Mouse (Mus musculus) C2C12 (cell line): Measurements from ENCODE around the gene Tbx1. TPM values are rescaled to one million over a fixed set of nuclear protein-coding genes. Genes with fewer than 3 reads are reported as not detected.

Source experiments
- H3K27me3 ChIP-seq: one replicate; pipeline ENCODE4 v1.6.1; 2011; ENCODE audit not compliant: control insufficient read depth, insufficient read depth, insufficient read length
- H3K36me3 ChIP-seq: one replicate; pipeline ENCODE4 v1.6.1; 2011; ENCODE audit not compliant: control insufficient read depth, insufficient read depth
- H3K4me3 ChIP-seq: one replicate; pipeline ENCODE4 v1.5.1; 2011; ENCODE audit warnings: mild to moderate bottlenecking, control low read depth; ENCODE audit not compliant: poor library complexity, insufficient read depth, severe bottlenecking
- H3K79me2 ChIP-seq: one replicate; pipeline ENCODE4 v1.6.1; 2011; ENCODE audit not compliant: control insufficient read depth, insufficient read depth
- H3K79me3 ChIP-seq: one replicate; pipeline ENCODE4 v1.6.1; 2011; ENCODE audit warnings: low read depth, control low read depth
- H3ac ChIP-seq: one replicate; pipeline ENCODE3; 2011; ENCODE audit warnings: low read depth; ENCODE audit not compliant: control insufficient read depth, insufficient read length
- CEBPB ChIP-seq: IDR thresholded peaks from one replicate; pipeline ENCODE4 v1.6.1; 2011; ENCODE audit warnings: low read depth, mild to moderate bottlenecking, control low read depth, moderate library complexity
- CTCF ChIP-seq: IDR thresholded peaks from one replicate; pipeline ENCODE4 v1.5.1; 2011; ENCODE audit not compliant: control insufficient read depth, insufficient read depth, insufficient read length
- FOSL1 ChIP-seq: IDR thresholded peaks from one replicate; pipeline ENCODE4 v1.8.0; 2011; ENCODE audit warnings: mild to moderate bottlenecking, low read length; ENCODE audit not compliant: poor library complexity, insufficient read depth, severe bottlenecking
- MAX ChIP-seq: IDR thresholded peaks from one replicate; pipeline ENCODE4 v1.6.1; 2011; ENCODE audit warnings: mild to moderate bottlenecking, control low read depth
- MYOD1 ChIP-seq: IDR thresholded peaks from one replicate; pipeline ENCODE4 v1.6.1; 2011; ENCODE audit warnings: low read depth; ENCODE audit not compliant: control insufficient read depth, insufficient read length
- MYOG ChIP-seq: IDR thresholded peaks from one replicate; pipeline ENCODE4 v1.6.1; 2011; ENCODE audit not compliant: control insufficient read depth, insufficient read length; ENCODE audit errors: extremely low read depth
- USF1 ChIP-seq: IDR thresholded peaks from one replicate; pipeline ENCODE4 v1.6.1; 2011; ENCODE audit warnings: low read depth, mild to moderate bottlenecking, control low read depth, moderate library complexity
- polyA plus RNA-seq: library from polyadenylated mRNA; unstranded; fragments of >200 nt; fragmentation: generic; extraction: Trizol; gene quantifications from one replicate; pipeline ENCODE4 v1.2.1, GENCODE M21; 2012; ENCODE audit warnings: missing spikeins

Tbx1 gene
- polyA plus RNA-seq, 1 experiment: 12.1 TPM

DNA sequence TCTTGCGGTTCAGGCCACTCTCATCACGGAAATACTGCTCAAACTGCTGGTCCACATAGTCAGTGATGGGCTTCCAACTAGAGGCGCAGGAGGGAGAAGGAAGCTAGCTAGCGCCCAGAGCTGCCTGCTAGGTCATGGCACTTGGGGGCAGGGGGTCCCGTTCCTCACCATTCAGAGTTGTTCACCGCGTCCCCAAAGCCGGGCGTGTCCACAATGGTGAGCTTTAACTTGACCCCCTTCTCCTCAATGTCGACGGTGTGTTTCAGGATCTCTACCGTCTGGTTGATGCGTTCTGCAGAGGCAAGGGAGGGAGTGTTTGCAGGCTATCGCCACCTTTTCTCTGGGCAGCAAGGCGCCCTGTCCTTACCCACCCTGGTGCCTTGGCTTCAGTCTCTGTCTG is 34.2 kb upstream of the Tbx1 start:
- TF ChIP-seq FOSL1 (no peak), MYOG (no peak), MYOD1 (no peak), USF1 (no peak), CTCF (no peak), MAX (no peak), CEBPB (no peak)
- H3K4me3 ChIP-seq: no peak overlapping the region
- no peak overlapping the region for H3ac ChIP-seq
- no peaks in the 10 kb centered on the region for H3K27me3 ChIP-seq
- peaks cover 34% of the 10 kb centered on the region for H3K36me3 ChIP-seq
- H3K79me3 ChIP-seq: no peaks in the 10 kb centered on the region
- H3K79me2 ChIP-seq: peaks cover 19% of the 10 kb centered on the region

DNA sequence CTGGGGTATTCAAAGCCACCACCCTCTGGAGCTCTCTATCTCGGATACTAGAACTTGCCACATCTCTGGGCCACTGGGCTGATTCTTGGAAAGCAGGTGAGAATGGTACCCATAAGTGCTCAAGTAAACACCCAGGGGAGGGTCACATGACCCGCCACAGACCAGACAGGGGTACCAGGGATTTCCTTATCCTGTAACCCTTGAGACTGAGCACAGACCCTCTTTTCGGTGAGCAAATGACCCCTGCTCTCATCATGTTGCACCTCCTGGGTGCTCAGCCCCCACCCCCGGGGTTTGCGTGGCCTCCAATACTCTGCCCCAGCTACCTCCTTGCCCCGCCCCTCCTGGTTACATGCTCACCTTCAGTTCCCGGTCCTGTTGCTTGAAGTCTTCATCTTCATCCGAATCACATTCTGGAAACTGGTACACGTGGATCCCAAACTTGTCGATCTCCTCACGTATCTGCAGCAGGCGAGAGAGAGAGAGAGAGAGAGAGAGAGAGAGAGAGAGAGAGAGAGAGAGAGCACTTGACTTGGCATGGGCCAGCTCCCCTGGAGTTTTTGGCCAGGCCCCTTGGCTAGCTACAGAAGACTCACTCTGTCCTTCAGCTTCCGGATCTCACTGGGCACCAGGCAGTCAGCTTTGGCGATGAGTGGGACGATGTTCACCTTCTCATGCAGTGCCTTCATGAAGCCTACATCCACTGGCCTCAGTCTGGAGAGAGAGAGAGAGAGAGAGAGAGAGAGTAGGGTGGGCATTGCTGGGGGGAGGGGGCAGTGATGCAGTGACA is 33.5 kb upstream of the Tbx1 start:
- Histone ChIP-seq H3K27me3 (no peaks in the 10 kb centered on the region), H3K4me3 (no peak overlapping the region), H3K36me3 (peaks cover 34% of the 10 kb centered on the region), H3K79me3 (no peaks in the 10 kb centered on the region), H3ac (no peak overlapping the region), H3K79me2 (peaks cover 19% of the 10 kb centered on the region)
- TF ChIP-seq MAX (no peak), CTCF (no peak), MYOD1 (no peak), FOSL1 (no peak), MYOG (no peak), CEBPB (no peak), USF1 (no peak)

DNA sequence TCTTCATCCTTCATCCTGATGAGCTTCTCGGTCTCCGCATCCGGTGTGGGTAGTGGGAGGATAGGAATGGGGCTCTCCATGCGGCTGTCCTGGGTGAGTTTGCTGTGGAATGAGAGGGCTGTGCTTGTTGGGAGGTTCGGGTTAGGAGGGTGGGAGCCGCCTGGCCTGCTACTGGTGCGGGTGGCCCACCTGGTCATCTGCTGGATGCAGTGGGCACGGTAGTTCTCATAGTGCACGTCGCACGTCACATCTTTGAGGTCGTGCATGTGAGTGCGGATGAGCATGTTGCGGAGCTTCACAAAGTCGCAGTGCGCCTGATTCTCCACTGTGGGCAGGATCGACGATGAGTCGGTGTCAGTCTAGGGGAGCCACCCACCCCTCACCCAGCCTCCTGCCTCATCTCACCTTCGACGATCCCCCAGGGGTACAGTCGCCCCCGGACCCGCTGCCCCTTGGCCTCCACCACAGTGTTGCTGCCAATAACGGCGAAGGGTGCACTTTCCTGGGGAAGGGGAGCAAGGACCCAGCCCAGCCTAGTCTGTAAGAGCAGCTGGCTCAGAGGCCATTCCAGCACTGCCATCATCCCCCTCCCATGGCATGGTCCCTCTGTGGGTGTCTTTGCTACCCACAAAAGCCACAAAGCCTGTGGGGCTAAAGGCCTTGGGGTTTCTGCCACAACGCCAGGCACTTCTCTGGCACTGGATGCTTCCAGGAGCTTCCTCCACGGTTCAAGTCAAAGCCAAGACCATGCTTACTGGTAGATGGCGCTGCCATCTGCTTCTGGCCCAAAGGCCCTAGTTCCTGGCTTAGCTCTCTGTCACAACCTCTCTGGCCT is 32.7 kb upstream of the Tbx1 start:
- TF ChIP-seq CEBPB (no peak), MYOD1 (no peak)
- Histone ChIP-seq H3K36me3 (peaks cover 34% of the 10 kb centered on the region), H3K79me2 (peaks cover 16% of the 10 kb centered on the region), H3K27me3 (no peaks in the 10 kb centered on the region), H3K4me3 (no peak overlapping the region), H3K79me3 (no peaks in the 10 kb centered on the region), H3ac (no peak overlapping the region)

DNA sequence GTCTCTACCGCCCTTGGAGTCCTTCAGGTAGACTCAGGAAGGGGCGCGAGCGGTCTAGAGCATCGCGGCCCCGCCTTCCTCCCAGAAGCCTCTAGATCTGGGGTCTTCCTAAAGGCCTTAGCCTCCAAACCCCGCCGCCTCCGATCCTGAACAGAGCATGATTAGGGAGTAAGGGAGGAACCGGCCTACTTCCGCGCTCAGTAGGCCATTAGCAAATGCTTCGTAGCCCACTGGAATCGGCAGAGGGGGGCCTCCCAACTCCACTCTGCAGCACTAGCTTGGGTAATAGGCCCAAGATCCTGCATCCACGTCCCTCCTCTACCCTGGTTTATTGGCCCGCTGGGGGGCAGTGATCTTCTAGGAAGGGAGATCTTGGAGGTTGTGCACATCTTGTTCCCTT is 31.5 kb upstream of the Tbx1 start, which contains the start of gene Gp1bb:
Gene Gp1bb (minus strand): TSS at position 385 of the 400 bp plus-strand sequence.
- H3K79me2 ChIP-seq: peaks cover 5% of the 10 kb centered on the region
- no peaks in the 10 kb centered on the region for H3K27me3 ChIP-seq
- TF ChIP-seq FOSL1: no peak
- TF ChIP-seq USF1: no peak
- no peak for TF ChIP-seq CEBPB
- H3ac ChIP-seq: no peak within 1 kb of the TSS
- peaks cover 34% of the 10 kb centered on the region for H3K36me3 ChIP-seq
- no peaks in the 10 kb centered on the region for H3K79me3 ChIP-seq
- H3K4me3 ChIP-seq: no peak within 1 kb of the TSS

DNA sequence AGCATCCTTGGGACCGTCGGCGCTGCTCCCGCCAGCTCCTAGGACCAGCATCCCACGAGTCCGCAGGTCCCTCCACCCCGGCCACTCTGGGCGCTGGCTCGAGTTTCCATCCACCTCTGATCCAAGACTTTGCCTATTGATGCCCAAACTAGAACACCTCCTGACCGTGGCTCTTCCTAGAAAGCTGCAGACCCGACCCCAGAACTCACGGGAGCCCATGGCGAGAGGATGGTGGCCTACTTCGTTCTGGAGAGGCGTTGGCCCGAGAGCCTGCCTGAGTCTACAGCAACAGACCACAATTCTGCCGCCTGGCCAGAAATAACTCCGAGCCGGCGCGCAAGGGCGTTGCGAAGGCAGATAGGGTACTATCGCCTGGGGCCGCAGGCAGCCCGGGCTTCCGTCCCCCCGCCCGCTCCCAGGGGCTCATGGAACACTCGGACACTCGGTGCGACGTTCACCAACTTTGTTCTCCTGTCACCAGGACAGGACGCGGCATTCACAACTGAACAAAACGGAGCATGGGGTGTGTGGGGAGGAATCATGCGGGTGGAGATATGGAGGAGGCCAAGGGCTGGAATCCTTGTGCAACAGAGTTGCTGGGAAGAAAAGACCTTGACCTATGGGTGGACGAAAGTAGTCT is 31.0 kb upstream of the Tbx1 start:
- Histone ChIP-seq H3K27me3 (no peaks in the 10 kb centered on the region), H3K79me3 (no peaks in the 10 kb centered on the region), H3K36me3 (peaks cover 34% of the 10 kb centered on the region), H3K4me3 (no peak overlapping the region), H3ac (no peak overlapping the region), H3K79me2 (no peaks in the 10 kb centered on the region)
- TF ChIP-seq MYOD1 (no peak), CEBPB (no peak), FOSL1 (no peak), USF1 (no peak), MAX (no peak), MYOG (no peak), CTCF (no peak)
